Mouse (Mus musculus) embryonic facial prominence, embryonic 13.5 days (tissue): ENCODE results near the gene Bace2. TPM values are rescaled to one million over a fixed set of nuclear protein-coding genes. Genes with fewer than 3 reads are reported as not detected.
A peak's percentile ranks its signal among the peaks of the same experiment; 100 is the strongest.

Experiments
- ATAC-seq: fragments of 200-750 bp; cut with Nextera tagmentation; 2 replicates; pipeline ENCODE4 v1.8.0; 2017; ENCODE audit warnings: low read depth; ENCODE audit not compliant: insufficient number of reproducible peaks, insufficient read depth, low FRiP score, low TSS enrichment
- H3K27ac ChIP-seq: fragments of 300-500 bp; sonication (generic); 2 replicates; pipeline ENCODE4 v1.5.1; 2015; ENCODE audit warnings: moderate library complexity, mild to moderate bottlenecking, inconsistent platforms
- H3K27me3 ChIP-seq: fragments of 300-500 bp; sonication (generic); 2 replicates; pipeline ENCODE4 v1.6.1; 2015; ENCODE audit warnings: mild to moderate bottlenecking, inconsistent platforms
- H3K36me3 ChIP-seq: fragments of 300-500 bp; sonication (generic); 2 replicates; pipeline ENCODE4 v1.6.1; 2015; ENCODE audit warnings: mild to moderate bottlenecking, inconsistent platforms
- H3K4me1 ChIP-seq: fragments of 300-500 bp; sonication (generic); 2 replicates; pipeline ENCODE4 v1.6.1; 2015; ENCODE audit warnings: inconsistent platforms
- H3K4me2 ChIP-seq: fragments of 300-500 bp; sonication (generic); 2 replicates; pipeline ENCODE4 v1.6.1; 2015; ENCODE audit warnings: moderate library complexity, mild to moderate bottlenecking, inconsistent platforms
- H3K4me3 ChIP-seq: fragments of 300-500 bp; sonication (generic); 2 replicates; pipeline ENCODE4 v1.5.1; 2015; ENCODE audit warnings: mild to moderate bottlenecking, inconsistent platforms
- H3K9ac ChIP-seq: fragments of 300-500 bp; sonication (generic); 2 replicates; pipeline ENCODE4 v1.6.1; 2015; ENCODE audit warnings: mild to moderate bottlenecking, inconsistent platforms
- H3K9me3 ChIP-seq: fragments of 300-500 bp; sonication (generic); 2 replicates; pipeline ENCODE4 v1.6.1; 2016; ENCODE audit warnings: inconsistent platforms
- WGBS: fragments of 180-500 bp; shearing (Covaris S2); methylation state at CpG from one replicate; pipeline ENCODE4 v1.1.7; 2015; ENCODE audit warnings: mixed read lengths; 5-methylcytosine and 5-hydroxymethylcytosine counted together
- polyA plus RNA-seq: library from polyadenylated mRNA; unstranded; fragments of >200 nt; fragmentation: Nextera tagmentation; extraction: Ambion mirVana; gene quantifications from 2 replicates; pipeline ENCODE4 v1.2.1, GENCODE M21; 2015

Gene Bace2
- polyA plus RNA-seq, 1 experiment from 2014 or later: 10.9 TPM

DNA sequence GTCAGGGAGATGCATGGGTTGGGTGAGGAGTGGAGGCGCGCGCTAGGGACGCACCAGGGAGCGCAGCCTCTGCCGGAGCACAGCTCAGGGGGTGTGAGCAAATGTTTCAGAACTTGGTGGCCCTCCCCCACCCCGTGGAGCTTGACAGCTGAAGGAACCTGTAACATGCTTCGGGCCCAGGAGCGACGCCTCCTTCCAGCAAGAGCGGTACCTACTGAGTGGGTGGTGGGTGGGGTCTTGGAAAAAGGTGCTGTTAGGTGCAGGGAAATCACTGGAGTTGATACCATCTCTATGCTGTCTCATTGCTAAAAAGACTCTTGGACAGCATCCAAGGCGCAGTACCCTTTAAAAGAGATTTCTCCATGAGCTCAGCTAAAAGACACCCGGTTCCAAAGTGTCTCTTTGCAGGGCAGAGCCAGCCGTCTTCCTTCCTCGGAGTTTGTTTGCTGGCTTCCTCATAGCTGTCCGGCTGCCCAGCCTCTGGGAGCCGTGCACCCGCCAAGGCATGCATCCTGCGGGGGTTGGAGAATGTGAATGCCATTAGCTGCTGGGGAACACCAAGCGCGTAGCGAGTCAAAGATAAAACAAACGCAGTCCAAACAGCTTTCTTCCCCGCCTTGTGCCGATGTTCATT lies 763 bp downstream of the Bace2 start:
- no peaks in the 10 kb centered on the region for H3K36me3 ChIP-seq
- H3K4me2 ChIP-seq: peak overlapping the region; percentile 98
- 0 out of 2 replicates have a peak, but pooled peaks have one; percentile 16 for ATAC-seq
- H3K4me1 ChIP-seq: peaks cover 16% of the 10 kb centered on the region
- H3K27ac ChIP-seq: no peak overlapping the region
- H3K4me3 ChIP-seq: peak overlapping the region; percentile 61
- H3K9me3 ChIP-seq: no peaks in the 10 kb centered on the region
- peaks cover 60% of the 10 kb centered on the region for H3K27me3 ChIP-seq
- H3K9ac ChIP-seq: peak overlapping the region; percentile 69
- WGBS: under 1% methylated on average over 25 of the region's 25 CpGs

DNA sequence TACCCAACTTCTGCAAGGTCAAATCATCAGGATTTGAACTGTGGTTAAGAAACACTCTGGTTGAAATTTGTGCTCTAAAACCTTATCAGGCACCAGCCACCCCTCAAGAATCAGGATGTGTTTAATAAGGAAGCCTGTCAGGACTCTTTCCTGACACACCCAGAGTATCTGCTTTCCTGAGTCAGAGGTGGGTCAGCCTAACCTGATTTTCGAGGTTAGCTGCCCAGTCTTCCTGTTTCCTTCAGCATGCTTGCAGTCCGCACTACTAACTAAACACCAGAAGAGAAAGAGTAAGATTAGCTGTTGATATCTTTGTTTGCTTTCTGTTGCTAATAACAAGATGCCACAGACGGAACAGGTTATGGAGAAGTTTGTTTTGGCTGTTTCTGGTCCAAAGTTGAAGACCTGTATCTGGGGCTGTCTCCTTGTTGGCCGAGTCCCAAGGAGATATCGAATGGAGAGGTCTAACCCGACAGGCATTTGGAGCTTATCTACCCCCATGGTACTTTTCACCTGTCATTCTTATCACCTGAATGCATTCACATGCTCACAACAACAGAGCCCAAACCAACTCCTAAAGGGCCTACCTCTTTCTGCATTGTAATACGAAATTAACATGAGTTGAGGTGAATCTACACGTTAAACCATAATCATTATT lies 5.8 kb downstream of the Bace2 start:
- Histone ChIP-seq H3K4me1 (peaks cover 6% of the 10 kb centered on the region), H3K27me3 (peaks cover 32% of the 10 kb centered on the region), H3K9ac (no peak overlapping the region), H3K27ac (no peak overlapping the region), H3K9me3 (no peaks in the 10 kb centered on the region), H3K36me3 (no peaks in the 10 kb centered on the region), H3K4me3 (no peak overlapping the region), H3K4me2 (no peak overlapping the region)
- 77% methylated on average over 8 of the region's 8 CpGs for WGBS
- no peak for ATAC-seq

DNA sequence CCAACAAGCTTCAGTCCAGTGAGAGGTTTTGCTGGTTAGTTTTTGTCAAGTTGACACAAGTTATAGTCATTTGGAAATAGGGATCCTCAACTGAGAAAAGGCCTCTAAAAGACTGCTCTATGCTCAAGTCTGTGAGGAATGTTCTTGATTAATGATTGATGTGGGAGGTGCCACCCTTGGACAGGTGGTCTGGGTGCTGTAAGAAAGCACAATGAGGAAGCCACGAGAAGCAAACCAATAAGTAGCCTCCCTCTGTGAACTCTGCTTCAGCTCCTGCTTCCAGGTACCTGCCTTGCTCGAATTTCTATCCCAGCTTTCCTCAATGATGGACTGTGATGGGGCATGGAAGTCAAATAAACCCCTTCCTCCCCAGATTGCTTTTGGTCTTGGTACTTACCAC lies 9.6 kb downstream of the Bace2 start:
- Histone ChIP-seq H3K27ac (no peak overlapping the region), H3K4me2 (no peak overlapping the region), H3K4me3 (no peak overlapping the region), H3K9me3 (no peaks in the 10 kb centered on the region), H3K36me3 (no peaks in the 10 kb centered on the region), H3K9ac (no peak overlapping the region), H3K4me1 (no peaks in the 10 kb centered on the region), H3K27me3 (0 out of 2 replicates have a peak, but pooled peaks cover 1% of the 10 kb centered on the region)
- no peak for ATAC-seq
- WGBS: 45% methylated on average over 2 of the region's 2 CpGs

DNA sequence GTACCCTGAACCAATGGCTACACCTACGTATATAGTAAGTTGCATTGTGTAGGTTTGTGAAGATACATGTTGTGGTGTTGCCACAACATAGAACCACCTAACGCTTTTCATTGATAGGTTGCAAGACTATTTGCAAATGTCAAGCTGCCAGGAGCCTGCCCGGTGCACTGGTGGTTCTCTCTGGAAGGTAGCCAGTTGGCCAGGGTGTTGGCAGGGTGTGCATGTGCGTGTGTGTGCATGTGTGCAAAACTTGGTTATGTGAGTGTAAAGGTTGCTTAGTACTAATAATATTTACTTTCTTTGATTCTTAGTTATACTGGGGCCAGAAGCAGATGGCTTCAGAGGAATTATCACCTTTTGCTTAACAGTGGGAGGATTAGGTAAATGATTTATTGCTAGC lies 13.7 kb downstream of the Bace2 start:
- H3K4me2 ChIP-seq: no peak overlapping the region
- H3K4me3 ChIP-seq: no peak overlapping the region
- no peaks in the 10 kb centered on the region for H3K9me3 ChIP-seq
- H3K4me1 ChIP-seq: no peaks in the 10 kb centered on the region
- no peak overlapping the region for H3K9ac ChIP-seq
- whole genome bisulfite sequencing: 83% methylated on average over 4 of the region's 4 CpGs
- H3K27ac ChIP-seq: no peak overlapping the region
- ATAC-seq: no peak
- H3K36me3 ChIP-seq: no peaks in the 10 kb centered on the region
- H3K27me3 ChIP-seq: no peaks in the 10 kb centered on the region

DNA sequence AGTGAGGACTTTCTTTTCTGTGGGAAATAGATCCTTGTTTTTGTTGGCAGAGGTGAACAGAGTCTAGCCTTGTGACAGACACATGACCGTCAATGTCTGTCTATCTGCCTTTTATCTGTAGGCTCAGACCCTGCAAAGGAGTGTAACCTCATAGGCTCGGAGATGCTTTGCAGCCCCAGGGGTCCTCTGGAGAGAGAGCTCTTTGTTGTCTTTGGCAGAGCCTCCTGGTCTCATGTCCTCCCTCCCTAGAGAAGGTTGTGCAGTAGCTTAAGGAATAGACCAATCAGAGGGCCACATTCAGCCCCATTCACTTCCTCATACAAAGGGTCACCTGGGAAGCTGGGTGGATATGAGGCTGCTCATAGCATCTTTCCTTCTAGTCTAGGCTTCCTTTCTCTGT lies 31.4 kb downstream of the Bace2 start:
- WGBS: 22% methylated on average over 2 of the region's 2 CpGs
- H3K4me1 ChIP-seq: peaks cover 12% of the 10 kb centered on the region
- H3K4me3 ChIP-seq: no peak overlapping the region
- H3K36me3 ChIP-seq: no peaks in the 10 kb centered on the region
- no peak overlapping the region for H3K4me2 ChIP-seq
- no peaks in the 10 kb centered on the region for H3K9me3 ChIP-seq
- H3K9ac ChIP-seq: no peak overlapping the region
- H3K27ac ChIP-seq: no peak overlapping the region
- ATAC-seq: no peak
- no peaks in the 10 kb centered on the region for H3K27me3 ChIP-seq

DNA sequence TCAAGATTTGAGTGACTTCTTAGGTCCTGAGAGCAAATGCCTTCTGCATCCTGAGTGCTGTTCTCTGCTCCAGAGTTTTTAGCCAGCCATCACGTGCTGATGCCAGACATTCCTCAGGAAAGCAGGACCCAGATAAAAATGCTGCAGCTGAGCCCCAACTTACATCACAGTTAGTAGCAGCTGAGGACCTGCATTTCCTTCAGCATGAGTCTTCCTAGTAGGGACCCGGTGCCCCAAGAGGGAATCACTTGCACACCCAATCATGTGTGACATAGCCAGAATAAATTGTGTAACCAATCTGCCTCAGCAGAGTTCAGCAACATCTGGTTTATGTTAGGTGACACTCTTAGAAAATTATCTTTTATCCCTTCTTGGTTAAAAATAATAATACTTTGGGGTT lies 34.7 kb downstream of the Bace2 start:
- no peak for ATAC-seq
- H3K9ac ChIP-seq: no peak overlapping the region
- H3K27ac ChIP-seq: no peak overlapping the region
- H3K4me2 ChIP-seq: no peak overlapping the region
- 12% methylated on average over 2 of the region's 2 CpGs for WGBS
- peaks cover 12% of the 10 kb centered on the region for H3K4me1 ChIP-seq
- H3K36me3 ChIP-seq: no peaks in the 10 kb centered on the region
- no peaks in the 10 kb centered on the region for H3K9me3 ChIP-seq
- H3K27me3 ChIP-seq: no peaks in the 10 kb centered on the region
- no peak overlapping the region for H3K4me3 ChIP-seq

DNA sequence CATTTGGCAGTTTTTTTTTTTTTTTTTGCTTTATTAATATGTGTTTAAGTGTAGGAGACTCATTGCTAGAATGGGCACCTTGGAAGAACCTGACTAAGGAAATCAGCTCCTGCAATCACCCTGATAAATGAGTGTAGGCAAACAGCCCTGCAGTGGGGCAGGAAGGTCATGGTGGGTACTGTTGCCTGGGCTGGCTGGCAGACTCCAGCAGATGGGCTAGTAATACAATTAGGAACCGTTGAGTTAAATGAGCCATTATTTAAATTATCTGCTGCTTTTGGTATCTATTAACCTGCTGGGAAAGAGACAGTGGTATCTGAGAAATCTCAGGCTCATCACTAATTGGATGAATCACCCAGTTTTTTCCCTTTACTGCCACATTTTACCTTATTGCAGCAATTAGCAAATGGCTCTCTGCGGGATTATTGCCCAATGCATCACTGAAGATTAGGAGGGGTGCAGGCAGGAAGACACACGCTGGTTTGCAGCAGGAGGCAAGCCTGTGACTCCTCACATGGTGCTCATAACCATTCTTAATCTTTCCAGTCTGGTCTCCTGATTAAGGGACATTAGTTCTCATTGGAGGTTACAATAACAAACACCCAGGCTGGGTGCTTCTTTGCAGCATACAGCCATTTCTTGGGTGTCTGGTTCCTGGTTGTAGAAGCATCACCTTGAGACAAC lies 35.3 kb downstream of the Bace2 start:
- WGBS: 28% methylated on average over 3 of the region's 3 CpGs
- Histone ChIP-seq H3K4me1 (peaks cover 12% of the 10 kb centered on the region), H3K27me3 (no peaks in the 10 kb centered on the region), H3K9me3 (no peaks in the 10 kb centered on the region), H3K27ac (no peak overlapping the region), H3K36me3 (no peaks in the 10 kb centered on the region), H3K9ac (no peak overlapping the region), H3K4me3 (no peak overlapping the region), H3K4me2 (no peak overlapping the region)
- ATAC-seq: no peak

DNA sequence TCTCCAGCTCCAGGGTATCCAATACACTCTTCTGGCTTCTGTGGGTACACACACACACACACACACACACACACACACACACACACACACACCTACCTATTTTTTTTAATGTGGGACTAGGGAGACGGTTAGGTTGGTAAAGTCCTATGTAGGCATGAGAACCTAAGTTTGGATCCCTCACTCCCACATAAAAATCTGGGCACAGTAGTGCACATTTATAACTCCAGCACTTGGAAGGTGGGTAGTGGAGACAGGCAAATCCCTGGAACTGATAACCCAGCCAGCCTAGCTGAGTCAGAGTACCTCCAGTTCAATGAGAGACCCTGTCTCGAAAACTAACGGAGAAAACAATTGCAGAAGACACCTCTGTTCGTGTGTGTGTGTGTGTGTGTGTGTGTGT lies 39.9 kb downstream of the Bace2 start:
- Histone ChIP-seq H3K27ac (no peak overlapping the region), H3K9me3 (no peaks in the 10 kb centered on the region), H3K4me2 (no peak overlapping the region), H3K4me1 (peaks cover 5% of the 10 kb centered on the region; the same call in 1 of the 2 replicates), H3K36me3 (no peaks in the 10 kb centered on the region), H3K9ac (no peak overlapping the region), H3K27me3 (no peaks in the 10 kb centered on the region), H3K4me3 (no peak overlapping the region)
- ATAC-seq: no peak
- 87% methylated on average over 4 of the region's 4 CpGs for WGBS

DNA sequence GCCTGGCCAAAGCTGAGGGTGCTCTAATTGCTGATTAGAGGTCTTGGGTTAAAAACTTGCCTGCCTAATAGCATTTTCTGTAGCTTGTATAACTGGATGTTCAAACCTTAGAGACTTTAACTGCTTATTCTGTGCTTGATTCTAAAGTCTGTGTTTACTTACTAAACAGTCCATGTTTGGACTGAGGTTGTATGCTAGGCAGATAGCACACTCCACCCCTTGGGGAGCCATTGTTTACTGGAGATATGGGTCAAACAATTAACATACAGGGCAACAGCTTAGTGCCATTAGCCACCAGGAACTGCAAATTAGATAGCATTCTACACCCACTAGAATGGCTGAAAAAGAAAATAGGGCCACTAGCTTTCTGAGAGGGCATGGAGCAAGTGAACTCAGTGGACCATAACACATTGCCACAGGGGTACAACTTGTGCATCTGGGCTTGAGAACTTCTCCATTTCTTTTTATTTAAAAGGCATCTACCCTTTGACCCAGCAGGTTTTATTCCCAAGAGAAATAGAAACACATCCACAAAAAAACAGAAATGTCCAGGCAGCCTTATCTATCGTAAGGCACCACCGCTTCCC lies 41.5 kb downstream of the Bace2 start:
- no peak for ATAC-seq
- Histone ChIP-seq H3K4me3 (no peak overlapping the region), H3K27me3 (no peaks in the 10 kb centered on the region), H3K4me2 (no peak overlapping the region), H3K4me1 (no peaks in the 10 kb centered on the region), H3K27ac (no peak overlapping the region), H3K9ac (no peak overlapping the region), H3K36me3 (no peaks in the 10 kb centered on the region), H3K9me3 (no peaks in the 10 kb centered on the region)
- 82% methylated on average over 2 of the region's 2 CpGs for WGBS

DNA sequence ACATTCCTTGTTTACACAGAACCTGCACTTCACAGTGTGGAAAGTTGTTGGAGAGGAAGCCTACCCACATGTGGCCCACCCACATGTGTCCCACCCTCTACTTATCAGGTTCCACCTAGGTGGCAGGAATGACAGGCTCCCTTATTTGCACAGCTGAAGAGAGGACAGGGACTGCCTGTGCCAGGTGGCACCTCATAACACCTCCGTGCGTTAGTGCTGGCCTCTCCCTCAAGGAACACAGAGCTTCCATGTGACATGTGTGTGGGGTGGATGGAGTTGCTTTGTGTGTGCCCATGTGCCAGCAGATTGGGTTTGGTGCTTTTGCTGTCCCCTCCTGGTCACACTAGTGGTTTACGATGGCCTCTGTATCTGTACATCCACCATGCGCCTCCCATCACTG lies 43.4 kb downstream of the Bace2 start:
- H3K27ac ChIP-seq: no peak overlapping the region
- 86% methylated on average over 4 of the region's 4 CpGs for WGBS
- no peaks in the 10 kb centered on the region for H3K36me3 ChIP-seq
- H3K4me3 ChIP-seq: no peak overlapping the region
- no peaks in the 10 kb centered on the region for H3K9me3 ChIP-seq
- no peaks in the 10 kb centered on the region for H3K4me1 ChIP-seq
- no peak overlapping the region for H3K9ac ChIP-seq
- H3K4me2 ChIP-seq: no peak overlapping the region
- no peaks in the 10 kb centered on the region for H3K27me3 ChIP-seq
- no peak for ATAC-seq

DNA sequence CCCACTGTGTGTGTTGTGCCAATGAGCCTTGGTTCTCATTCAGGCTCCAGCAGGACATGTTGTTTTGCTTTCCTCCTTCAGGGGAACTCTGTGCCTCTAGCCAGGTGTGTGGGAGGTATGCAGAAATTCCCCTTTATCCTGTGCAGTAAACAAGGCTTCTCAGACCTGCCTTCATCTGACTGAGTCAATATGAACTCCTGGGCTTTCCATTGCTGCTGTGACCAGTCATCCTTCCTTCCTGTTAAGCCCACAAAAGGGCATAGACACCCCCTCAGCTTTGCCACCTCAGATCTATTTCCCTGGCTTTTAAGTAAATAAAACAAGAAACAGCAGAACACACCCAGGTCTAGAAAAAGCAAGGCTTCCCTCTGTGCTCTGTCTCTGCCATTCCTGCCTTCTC lies 45.2 kb downstream of the Bace2 start:
- no peaks in the 10 kb centered on the region for H3K36me3 ChIP-seq
- no peak overlapping the region for H3K27ac ChIP-seq
- no peaks in the 10 kb centered on the region for H3K4me1 ChIP-seq
- H3K4me2 ChIP-seq: no peak overlapping the region
- H3K9ac ChIP-seq: no peak overlapping the region
- no peak overlapping the region for H3K4me3 ChIP-seq
- no peaks in the 10 kb centered on the region for H3K27me3 ChIP-seq
- no peaks in the 10 kb centered on the region for H3K9me3 ChIP-seq
- no peak for ATAC-seq
